Mouse (Mus musculus): ENCODE measurements around the gene Fat3. TPM values are rescaled to one million over a fixed set of nuclear protein-coding genes. Genes with fewer than 3 reads are reported as not detected.

The Fat3 gene
- polyA plus RNA-seq, 1 experiment from 2014 or later: 10.2 TPM

- no peak overlapping the region for H3K4me2 ChIP-seq
- no peak overlapping the region for H3K27ac ChIP-seq (replicated peaks)
- H3K9me3 ChIP-seq (replicated peaks): no peaks in the 10 kb centered on the region
- no peaks in the 10 kb centered on the region for H3K36me3 ChIP-seq
- H3K9ac ChIP-seq (replicated peaks): no peak overlapping the region
- no peak overlapping the region for H3K4me3 ChIP-seq (replicated peaks)
- peaks cover 10% of the 10 kb centered on the region for H3K4me1 ChIP-seq
- 94% methylated on average over 3 of the region's 3 CpGs for WGBS
- no peaks in the 10 kb centered on the region for H3K27me3 ChIP-seq (replicated peaks)
- ATAC-seq (ENCODE audit: low FRiP score): no peak
Observed at GRCm38 (mm10) chr9:16496331-16496730, 4.8 kb downstream of the Fat3 start.

GRCm38 (mm10) chr9:16489661-16490060, 11.4 kb downstream of the Fat3 start:
- ATAC-seq (ENCODE audit: low FRiP score): peak; percentile 45
- H3K27ac ChIP-seq (replicated peaks): no peak overlapping the region
- no peak overlapping the region for H3K4me2 ChIP-seq
- H3K9ac ChIP-seq (replicated peaks): no peak overlapping the region
- 19% methylated on average over 3 of the region's 3 CpGs for WGBS
- H3K9me3 ChIP-seq (replicated peaks): no peaks in the 10 kb centered on the region
- H3K4me1 ChIP-seq: peaks cover 22% of the 10 kb centered on the region
- no peaks in the 10 kb centered on the region for H3K36me3 ChIP-seq
- H3K27me3 ChIP-seq (replicated peaks): no peaks in the 10 kb centered on the region
- H3K4me3 ChIP-seq (replicated peaks): no peak overlapping the region

GRCm38 (mm10) chr9:16487565-16487964, 13.5 kb downstream of the Fat3 start:
- Histone ChIP-seq H3K4me1 (peaks cover 22% of the 10 kb centered on the region), H3K4me3 (replicated peaks) (no peak overlapping the region)

DNA sequence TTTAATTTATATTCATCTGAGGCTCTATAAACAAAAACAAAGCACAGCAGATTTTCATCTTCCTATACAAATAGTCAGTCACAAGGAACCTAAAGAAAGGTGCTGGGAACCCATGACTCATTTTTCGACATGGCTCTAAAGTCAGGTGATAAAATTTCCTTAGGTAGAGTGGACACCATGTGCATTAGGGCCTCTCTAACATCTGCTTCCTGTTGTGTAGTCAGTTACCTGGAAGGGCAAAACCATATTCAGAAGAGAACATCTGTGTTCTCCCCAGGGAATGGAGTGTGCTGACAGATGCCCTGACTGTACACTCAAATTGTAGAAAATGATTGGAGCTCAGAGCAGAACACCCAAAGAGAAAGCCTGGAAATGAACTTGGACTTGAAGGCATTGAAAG, 14.9 kb downstream of the Fat3 start:
- Histone ChIP-seq H3K27ac (replicated peaks) (no peak overlapping the region), H3K4me1 (peaks cover 22% of the 10 kb centered on the region)

More at GRCm38 (mm10) chr9:16487565-16487964, 13.5 kb downstream of the Fat3 start:
- Histone ChIP-seq H3K4me2 (no peak overlapping the region), H3K9ac (replicated peaks) (no peak overlapping the region), H3K36me3 (no peaks in the 10 kb centered on the region), H3K27ac (replicated peaks) (no peak overlapping the region), H3K9me3 (replicated peaks) (no peaks in the 10 kb centered on the region), H3K27me3 (replicated peaks) (no peaks in the 10 kb centered on the region)
- no peak for ATAC-seq (ENCODE audit: low FRiP score)

GRCm38 (mm10) chr9:16485173-16485572, 15.9 kb downstream of the Fat3 start:
- no peak for ATAC-seq (ENCODE audit: low FRiP score)
- no peak overlapping the region for H3K4me3 ChIP-seq (replicated peaks)
- 14% methylated on average over 4 of the region's 4 CpGs for WGBS
- no peaks in the 10 kb centered on the region for H3K27me3 ChIP-seq (replicated peaks)
- peaks cover 22% of the 10 kb centered on the region for H3K4me1 ChIP-seq
- no peak overlapping the region for H3K9ac ChIP-seq (replicated peaks)
- H3K9me3 ChIP-seq (replicated peaks): no peaks in the 10 kb centered on the region
- H3K4me2 ChIP-seq: peak overlapping the region; percentile 15; the same call in 1 of the 2 replicates
- H3K36me3 ChIP-seq: no peaks in the 10 kb centered on the region
- peak overlapping the region; percentile 58 for H3K27ac ChIP-seq (replicated peaks)

More for the DNA sequence above, 14.9 kb downstream of the Fat3 start:
- H3K9ac ChIP-seq (replicated peaks): no peak overlapping the region
- no peaks in the 10 kb centered on the region for H3K9me3 ChIP-seq (replicated peaks)
- no peak for ATAC-seq (ENCODE audit: low FRiP score)
- H3K36me3 ChIP-seq: no peaks in the 10 kb centered on the region
- H3K4me2 ChIP-seq: no peak overlapping the region
- no peak overlapping the region for H3K4me3 ChIP-seq (replicated peaks)
- 75% methylated on average over 1 of the region's 1 CpGs for WGBS
- H3K27me3 ChIP-seq (replicated peaks): no peaks in the 10 kb centered on the region

DNA sequence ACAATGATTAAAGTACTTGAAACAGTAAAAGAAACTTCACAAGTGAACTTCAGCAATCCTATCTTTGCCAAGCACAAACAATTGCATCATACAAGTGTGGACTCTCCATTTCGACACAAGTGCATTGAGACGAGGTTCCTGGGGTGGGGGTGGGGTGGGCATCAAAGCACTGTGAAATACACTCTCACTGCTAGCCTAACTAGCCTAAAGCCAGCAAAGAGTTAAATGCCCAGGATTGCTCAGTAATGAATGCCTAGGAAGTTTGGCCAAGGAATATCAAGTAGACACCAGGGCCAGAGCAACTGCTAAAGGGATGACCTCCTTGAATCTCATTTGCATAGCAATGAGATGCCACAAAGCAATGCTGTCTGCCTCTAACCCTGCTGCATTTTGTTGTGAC, 16.3 kb downstream of the Fat3 start:
- H3K36me3 ChIP-seq: no peaks in the 10 kb centered on the region
- no peak overlapping the region for H3K4me2 ChIP-seq
- H3K9me3 ChIP-seq (replicated peaks): no peaks in the 10 kb centered on the region
- 17% methylated on average over 2 of the region's 2 CpGs for WGBS
- ATAC-seq (ENCODE audit: low FRiP score): peak; percentile 80; the same call in 1 of the 2 replicates
- H3K4me3 ChIP-seq (replicated peaks): no peak overlapping the region
- no peaks in the 10 kb centered on the region for H3K27me3 ChIP-seq (replicated peaks)
- no peak overlapping the region for H3K9ac ChIP-seq (replicated peaks)
- H3K4me1 ChIP-seq: peaks cover 21% of the 10 kb centered on the region
- H3K27ac ChIP-seq (replicated peaks): 0 out of 2 replicates have a peak overlapping the region, but pooled peaks have one; percentile 58

- H3K36me3 ChIP-seq: no peaks in the 10 kb centered on the region
- H3K4me3 ChIP-seq (replicated peaks): no peak overlapping the region
- no peak overlapping the region for H3K4me2 ChIP-seq
- H3K27ac ChIP-seq (replicated peaks): no peak overlapping the region
- no peaks in the 10 kb centered on the region for H3K27me3 ChIP-seq (replicated peaks)
- H3K9me3 ChIP-seq (replicated peaks): no peaks in the 10 kb centered on the region
- 80% methylated on average over 3 of the region's 3 CpGs for WGBS
- no peak overlapping the region for H3K9ac ChIP-seq (replicated peaks)
- H3K4me1 ChIP-seq: 0 out of 2 replicates have a peak, but pooled peaks cover 2% of the 10 kb centered on the region
- ATAC-seq (ENCODE audit: low FRiP score): no peak
Observed at GRCm38 (mm10) chr9:16461491-16461890, 39.6 kb downstream of the Fat3 start.

GRCm38 (mm10) chr9:16460591-16460990, 40.5 kb downstream of the Fat3 start:
- no peaks in the 10 kb centered on the region for H3K9me3 ChIP-seq (replicated peaks)
- no peak overlapping the region for H3K4me3 ChIP-seq (replicated peaks)
- 0 out of 2 replicates have a peak, but pooled peaks cover 2% of the 10 kb centered on the region for H3K4me1 ChIP-seq
- ATAC-seq (ENCODE audit: low FRiP score): no peak
- no peak overlapping the region for H3K27ac ChIP-seq (replicated peaks)
- no peaks in the 10 kb centered on the region for H3K27me3 ChIP-seq (replicated peaks)
- no peak overlapping the region for H3K4me2 ChIP-seq
- H3K9ac ChIP-seq (replicated peaks): no peak overlapping the region
- H3K36me3 ChIP-seq: no peaks in the 10 kb centered on the region
- 79% methylated on average over 2 of the region's 2 CpGs for WGBS

- WGBS: 45% methylated on average over 4 of the region's 4 CpGs
- H3K27ac ChIP-seq (replicated peaks): no peak overlapping the region
- H3K36me3 ChIP-seq: no peaks in the 10 kb centered on the region
- no peaks in the 10 kb centered on the region for H3K27me3 ChIP-seq (replicated peaks)
- no peak for ATAC-seq (ENCODE audit: low FRiP score)
- H3K9me3 ChIP-seq (replicated peaks): no peaks in the 10 kb centered on the region
- no peak overlapping the region for H3K9ac ChIP-seq (replicated peaks)
- H3K4me3 ChIP-seq (replicated peaks): no peak overlapping the region
- H3K4me1 ChIP-seq: peaks cover 43% of the 10 kb centered on the region
- H3K4me2 ChIP-seq: no peak overlapping the region
Observed at GRCm38 (mm10) chr9:16441930-16442329, 59.2 kb downstream of the Fat3 start.

- H3K4me3 ChIP-seq (replicated peaks): no peak overlapping the region
- H3K4me1 ChIP-seq: peaks cover 43% of the 10 kb centered on the region
- peak overlapping the region; percentile 56; the same call in 1 of the 2 replicates for H3K27ac ChIP-seq (replicated peaks)
- no peaks in the 10 kb centered on the region for H3K9me3 ChIP-seq (replicated peaks)
- WGBS: 20% methylated on average over 6 of the region's 6 CpGs
- 0 out of 2 replicates have a peak overlapping the region, but pooled peaks have one; percentile 1 for H3K4me2 ChIP-seq
- ATAC-seq (ENCODE audit: low FRiP score): no peak
- no peaks in the 10 kb centered on the region for H3K36me3 ChIP-seq
- H3K27me3 ChIP-seq (replicated peaks): no peaks in the 10 kb centered on the region
- no peak overlapping the region for H3K9ac ChIP-seq (replicated peaks)
Observed at GRCm38 (mm10) chr9:16440638-16441037, 60.4 kb downstream of the Fat3 start.

GRCm38 (mm10) chr9:16439941-16440340, 61.1 kb downstream of the Fat3 start:
- 8% methylated on average over 3 of the region's 3 CpGs for WGBS
- H3K27me3 ChIP-seq (replicated peaks): no peaks in the 10 kb centered on the region
- no peak overlapping the region for H3K4me2 ChIP-seq
- 0 out of 2 replicates have a peak, but pooled peaks have one; percentile 16 for ATAC-seq (ENCODE audit: low FRiP score)
- H3K9me3 ChIP-seq (replicated peaks): no peaks in the 10 kb centered on the region
- H3K9ac ChIP-seq (replicated peaks): no peak overlapping the region
- H3K4me3 ChIP-seq (replicated peaks): no peak overlapping the region
- H3K36me3 ChIP-seq: no peaks in the 10 kb centered on the region
- H3K27ac ChIP-seq (replicated peaks): peak overlapping the region; percentile 56
- H3K4me1 ChIP-seq: peaks cover 43% of the 10 kb centered on the region

DNA sequence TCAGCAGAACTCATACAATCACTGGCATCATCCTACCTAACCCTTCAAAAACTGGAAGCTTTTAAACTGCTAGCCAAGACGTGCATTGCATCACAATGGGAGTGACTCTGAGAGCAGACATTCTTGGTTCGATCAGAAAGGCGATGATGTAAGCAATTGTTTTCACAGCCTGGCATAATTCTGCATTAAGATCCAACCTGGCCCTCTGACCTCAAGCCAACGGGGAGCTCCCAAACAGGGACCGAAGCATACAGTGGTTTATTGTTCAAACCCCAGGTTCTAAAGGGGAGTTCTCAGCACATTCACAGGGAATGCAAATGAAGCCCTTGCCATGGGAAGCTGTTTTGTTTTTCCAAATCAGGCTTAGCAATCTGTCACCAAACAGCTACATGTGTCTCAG, 63.3 kb downstream of the Fat3 start:
- no peak overlapping the region for H3K4me3 ChIP-seq (replicated peaks)
- H3K9me3 ChIP-seq (replicated peaks): no peaks in the 10 kb centered on the region
- H3K4me1 ChIP-seq: peaks cover 48% of the 10 kb centered on the region
- no peaks in the 10 kb centered on the region for H3K27me3 ChIP-seq (replicated peaks)
- no peaks in the 10 kb centered on the region for H3K36me3 ChIP-seq
- H3K4me2 ChIP-seq: no peak overlapping the region
- WGBS: 6% methylated on average over 5 of the region's 5 CpGs
- no peak for ATAC-seq (ENCODE audit: low FRiP score)
- H3K27ac ChIP-seq (replicated peaks): peak overlapping the region; percentile 49; the same call in 1 of the 2 replicates
- no peak overlapping the region for H3K9ac ChIP-seq (replicated peaks)

Data from neural tube, embryonic 15.5 days (tissue).